Mouse (Mus musculus) natural killer cell, adult 2 months (primary cell): ENCODE data around the gene Kcnk5.

ENCODE experiments used
- DNase-seq, 2 experiments: peaks; one replicate each; pipeline ENCODE4 v3.0.0; 2022; ENCODE audit warnings: low spot score in 2 of 2

Kcnk5 gene

GRCm38 (mm10) chr14:20201066-20201683 is 19.6 kb upstream of the Kcnk5 start:
- no peak for DNase-seq

GRCm38 (mm10) chr14:20193103-20193715 is 11.6 kb upstream of the Kcnk5 start:
- no peak for DNase-seq

- DNase-seq, result no peak
Measured at GRCm38 (mm10) chr14:20191136-20191735, 9.6 kb upstream of the Kcnk5 start.

- no peak for DNase-seq
Measured at GRCm38 (mm10) chr14:20189751-20190150, 8.1 kb upstream of the Kcnk5 start.

- no peak for DNase-seq
Measured at GRCm38 (mm10) chr14:20185426-20185825, 3.8 kb upstream of the Kcnk5 start.

GRCm38 (mm10) chr14:20183701-20184100 is 2.1 kb upstream of the Kcnk5 start:
- no peak for DNase-seq

- DNase-seq, result no peak
Measured at GRCm38 (mm10) chr14:20182596-20182995, 987 bp upstream of the Kcnk5 start.

- peak; percentile 35 to 55 for DNase-seq
Measured at GRCm38 (mm10) chr14:20180751-20181162, 852 bp downstream of the Kcnk5 start.

GRCm38 (mm10) chr14:20180304-20180703 is 1.3 kb downstream of the Kcnk5 start:
- no peak for DNase-seq

- DNase-seq, result no peak
Measured at GRCm38 (mm10) chr14:20179731-20180280, 1.8 kb downstream of the Kcnk5 start.

GRCm38 (mm10) chr14:20179080-20179479 is 2.5 kb downstream of the Kcnk5 start:
- DNase-seq, result no peak

GRCm38 (mm10) chr14:20178593-20178992 is 3.0 kb downstream of the Kcnk5 start:
- DNase-seq, result no peak

GRCm38 (mm10) chr14:20177494-20178123 is 4.0 kb downstream of the Kcnk5 start:
- peak in 1 of 2 experiments; percentile 18 for DNase-seq

- DNase-seq, result no peak
Measured at GRCm38 (mm10) chr14:20175705-20176104, 5.9 kb downstream of the Kcnk5 start.

GRCm38 (mm10) chr14:20175114-20175513 is 6.5 kb downstream of the Kcnk5 start:
- DNase-seq, result no peak

- DNase-seq, result no peak
Measured at GRCm38 (mm10) chr14:20174696-20175095, 6.9 kb downstream of the Kcnk5 start.

GRCm38 (mm10) chr14:20173873-20174490 is 7.6 kb downstream of the Kcnk5 start:
- DNase-seq, result peak; percentile 61 to 73

- no peak for DNase-seq
Measured at GRCm38 (mm10) chr14:20172924-20173323, 8.7 kb downstream of the Kcnk5 start.

- DNase-seq, result no peak
Measured at GRCm38 (mm10) chr14:20172509-20172908, 9.1 kb downstream of the Kcnk5 start.

- no peak for DNase-seq
Measured at GRCm38 (mm10) chr14:20171840-20172239, 9.8 kb downstream of the Kcnk5 start.

GRCm38 (mm10) chr14:20169251-20169650 is 12.4 kb downstream of the Kcnk5 start:
- peak in 1 of 2 experiments; percentile 34 for DNase-seq

GRCm38 (mm10) chr14:20168478-20168877 is 13.1 kb downstream of the Kcnk5 start:
- DNase-seq, result peak; percentile 53 to 72
